Mouse (Mus musculus): ENCODE results near the gene Med16.

- TF ChIP-seq ZNF384 (IDR thresholded peaks at IDR 0.05; ENCODE audit: low read depth, low read length) (no peak), MAFK (IDR thresholded peaks at IDR 0.05; ENCODE audit: insufficient read depth, low read depth, low read length) (no peak)
These were observed 32.0 kb upstream of the Med16 start for GRCm38 (mm10) chr10:79940749-79941148.
